Mouse (Mus musculus): ENCODE results near the gene Prkce. TPM values are rescaled to one million over a fixed set of nuclear protein-coding genes. Genes with fewer than 3 reads are reported as not detected.

The Prkce gene
- polyA plus RNA-seq, 1 experiment: 9.6 TPM

DNA sequence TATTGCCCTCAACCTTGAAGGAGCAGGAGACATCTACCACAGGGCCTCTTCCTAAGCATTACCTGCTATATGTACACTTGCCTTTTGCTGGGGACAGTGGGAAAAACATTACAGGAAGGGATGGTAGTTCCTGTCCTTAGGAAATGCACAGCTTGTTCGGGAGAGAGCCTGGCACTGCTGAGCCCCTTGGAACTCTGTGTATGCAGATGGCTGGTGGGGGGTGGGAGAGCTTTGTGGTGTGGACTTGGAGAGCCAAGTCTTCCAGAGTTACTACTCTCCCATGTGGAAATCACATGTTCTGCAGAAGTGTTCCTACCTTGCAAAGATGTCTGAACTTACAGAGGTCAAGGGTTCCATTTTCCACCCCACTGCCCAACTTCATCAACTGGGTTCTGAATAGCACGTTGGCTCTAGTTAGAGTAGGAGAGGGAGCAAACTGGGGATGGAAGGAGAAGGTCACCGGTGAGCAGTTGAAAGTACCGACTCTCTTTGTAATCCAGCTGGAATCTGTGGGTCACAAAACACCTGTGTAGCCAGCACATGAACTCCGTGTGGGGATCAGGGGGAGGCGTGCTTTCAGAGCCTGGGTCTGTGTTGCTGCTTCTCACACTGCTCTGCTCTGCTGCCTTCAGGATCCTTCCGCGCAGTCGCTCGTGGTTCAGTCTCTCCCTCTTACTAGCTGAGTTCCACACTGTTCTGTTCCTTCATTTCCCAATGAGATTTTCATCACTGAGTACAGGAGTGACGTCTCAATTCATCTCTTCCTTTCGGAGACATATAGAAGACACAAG lies 184.9 kb downstream of the Prkce start:
- TF ChIP-seq CTCF (IDR thresholded peaks at IDR 0.05; ENCODE audit: borderline replicate concordance, insufficient read depth, low read length): no peak
- no peak for TF ChIP-seq POLR2A (IDR thresholded peaks at IDR 0.05; ENCODE audit: low read depth, low read length)
- H3K4me3 ChIP-seq (ENCODE audit: insufficient read depth, low read length): no peak overlapping the region
- no peak overlapping the region for H3K27ac ChIP-seq (ENCODE audit: insufficient read depth, low read length)
- H3K4me1 ChIP-seq (ENCODE audit: control insufficient read depth, insufficient read depth, low read length): peaks cover 3% of the 10 kb centered on the region; the same call in 1 of the 2 replicates

DNA sequence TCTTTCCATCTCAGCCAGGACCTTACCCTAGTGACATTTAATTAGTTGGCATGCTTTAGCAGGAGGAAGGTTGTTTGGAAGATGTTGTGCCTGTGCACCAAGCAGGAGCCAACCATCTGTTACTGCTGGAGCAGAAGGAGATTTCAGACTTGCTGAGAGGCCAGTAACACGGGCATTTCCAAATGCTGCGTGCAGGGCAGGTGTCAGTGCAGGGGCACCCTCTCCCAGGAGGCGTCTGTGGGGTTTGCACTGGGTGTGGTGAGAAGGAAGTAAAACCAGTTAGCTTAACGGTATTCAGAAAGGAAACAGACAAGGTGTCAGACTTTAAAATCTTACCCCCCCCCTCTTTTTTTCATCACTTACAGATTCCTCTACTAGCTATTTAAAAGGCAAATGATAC lies 186.1 kb downstream of the Prkce start:
- Histone ChIP-seq H3K4me3 (ENCODE audit: insufficient read depth, low read length) (no peak overlapping the region), H3K27ac (ENCODE audit: insufficient read depth, low read length) (no peak overlapping the region), H3K4me1 (ENCODE audit: control insufficient read depth, insufficient read depth, low read length) (peaks cover 3% of the 10 kb centered on the region; the same call in 1 of the 2 replicates)
- TF ChIP-seq CTCF (IDR thresholded peaks at IDR 0.05; ENCODE audit: borderline replicate concordance, insufficient read depth, low read length) (no peak), POLR2A (IDR thresholded peaks at IDR 0.05; ENCODE audit: low read depth, low read length) (no peak)

DNA sequence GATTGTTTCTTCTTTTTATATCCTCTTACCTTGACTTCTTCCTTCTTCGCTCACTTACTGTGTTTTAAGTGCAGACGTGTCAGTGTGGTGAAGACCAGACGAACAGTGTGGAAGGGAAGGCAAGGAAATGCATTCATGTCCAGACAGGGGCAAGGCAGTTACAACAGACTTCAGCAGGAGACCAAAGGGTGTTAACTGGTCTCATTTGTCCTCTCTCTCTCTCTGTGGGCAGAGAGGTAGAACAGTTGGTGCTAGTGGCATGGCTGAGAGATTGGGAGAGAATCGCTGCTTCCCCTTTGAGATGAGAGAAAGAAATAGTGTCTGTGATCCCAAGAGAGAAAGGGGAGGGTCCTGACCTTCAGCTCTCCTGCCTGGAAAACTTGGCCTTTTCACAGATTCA lies 186.5 kb downstream of the Prkce start:
- Histone ChIP-seq H3K27ac (ENCODE audit: insufficient read depth, low read length) (no peak overlapping the region), H3K4me1 (ENCODE audit: control insufficient read depth, insufficient read depth, low read length) (peaks cover 3% of the 10 kb centered on the region; the same call in 1 of the 2 replicates), H3K4me3 (ENCODE audit: insufficient read depth, low read length) (no peak overlapping the region)
- TF ChIP-seq CTCF (IDR thresholded peaks at IDR 0.05; ENCODE audit: borderline replicate concordance, insufficient read depth, low read length) (no peak), POLR2A (IDR thresholded peaks at IDR 0.05; ENCODE audit: low read depth, low read length) (no peak)

DNA sequence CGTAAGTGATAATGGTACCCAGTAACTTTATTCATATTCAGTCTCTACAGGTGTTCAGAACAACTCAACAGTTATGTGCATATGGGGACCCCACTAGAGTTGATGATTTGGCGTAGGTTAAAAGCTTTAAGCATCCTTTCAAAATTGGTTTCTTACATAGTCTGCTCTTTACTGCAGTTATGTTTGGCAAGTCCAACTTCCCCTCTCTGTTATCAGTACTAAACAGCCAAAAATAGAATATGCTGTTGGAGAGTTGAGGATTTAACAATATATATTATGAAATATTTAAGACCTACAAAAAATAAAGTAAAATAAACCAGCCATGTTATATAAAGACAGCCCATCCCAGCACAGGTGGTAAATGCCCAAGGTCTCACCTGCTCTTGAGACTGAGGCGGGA lies 187.3 kb downstream of the Prkce start:
- no peak for TF ChIP-seq CTCF (IDR thresholded peaks at IDR 0.05; ENCODE audit: borderline replicate concordance, insufficient read depth, low read length)
- no peak for TF ChIP-seq POLR2A (IDR thresholded peaks at IDR 0.05; ENCODE audit: low read depth, low read length)
- Histone ChIP-seq H3K27ac (ENCODE audit: insufficient read depth, low read length) (no peak overlapping the region), H3K4me1 (ENCODE audit: control insufficient read depth, insufficient read depth, low read length) (peaks cover 3% of the 10 kb centered on the region; the same call in 1 of the 2 replicates), H3K4me3 (ENCODE audit: insufficient read depth, low read length) (no peak overlapping the region)

DNA sequence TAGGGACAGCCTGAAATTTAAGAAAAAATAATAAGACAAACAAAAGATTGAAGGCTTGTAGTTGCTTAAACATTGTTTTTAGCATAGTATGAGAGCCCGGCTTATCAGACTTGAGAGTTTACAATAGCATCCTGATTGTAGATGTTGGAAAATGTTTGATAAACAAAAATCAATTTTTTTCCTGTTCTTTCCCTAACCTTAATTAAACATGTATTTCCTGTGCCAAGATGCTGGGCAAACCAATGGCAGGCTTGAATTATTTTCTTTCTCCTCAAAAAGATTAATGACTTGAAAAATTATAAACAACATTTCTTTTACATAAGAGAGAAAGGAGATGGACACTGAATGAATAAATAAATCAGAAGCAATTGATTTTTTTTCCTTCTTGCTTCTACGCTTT lies 187.7 kb downstream of the Prkce start:
- Histone ChIP-seq H3K27ac (ENCODE audit: insufficient read depth, low read length) (no peak overlapping the region), H3K4me3 (ENCODE audit: insufficient read depth, low read length) (no peak overlapping the region), H3K4me1 (ENCODE audit: control insufficient read depth, insufficient read depth, low read length) (peaks cover 3% of the 10 kb centered on the region; the same call in 1 of the 2 replicates)
- TF ChIP-seq POLR2A (IDR thresholded peaks at IDR 0.05; ENCODE audit: low read depth, low read length) (no peak), CTCF (IDR thresholded peaks at IDR 0.05; ENCODE audit: borderline replicate concordance, insufficient read depth, low read length) (no peak)

DNA sequence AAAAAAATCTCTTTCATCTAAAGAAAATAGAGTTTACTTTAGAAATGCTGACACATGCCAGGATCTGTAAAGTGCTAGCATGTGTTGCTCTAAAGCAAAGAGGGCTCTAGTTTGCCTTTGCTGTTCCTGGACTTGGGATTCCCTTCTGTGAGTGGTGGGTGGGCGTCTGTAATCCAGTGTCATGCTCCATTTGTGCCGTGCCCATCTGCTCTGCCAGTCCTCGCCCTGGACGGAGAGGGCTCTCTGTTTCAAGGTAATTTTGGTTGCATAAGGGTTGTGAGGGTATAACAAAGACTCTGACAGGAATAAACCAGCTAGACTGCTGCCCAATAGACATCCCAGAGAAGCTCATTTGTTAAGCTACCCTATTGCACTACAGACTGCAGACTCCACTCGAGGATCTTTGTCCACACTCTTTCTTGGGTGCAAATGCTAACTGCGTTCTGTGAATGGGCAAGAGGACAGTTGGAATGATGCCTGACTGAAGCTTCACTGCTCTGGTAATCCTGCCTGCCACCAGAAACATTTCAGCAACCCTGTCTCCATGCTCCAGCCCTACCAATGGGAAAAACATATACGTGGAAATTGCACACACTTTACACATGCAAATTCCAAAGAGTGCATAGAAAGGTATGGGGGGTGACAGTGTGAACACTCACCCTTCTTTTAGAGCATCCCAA lies 188.3 kb downstream of the Prkce start:
- no peak overlapping the region for H3K27ac ChIP-seq (ENCODE audit: insufficient read depth, low read length)
- TF ChIP-seq CTCF (IDR thresholded peaks at IDR 0.05; ENCODE audit: borderline replicate concordance, insufficient read depth, low read length): no peak
- no peak for TF ChIP-seq POLR2A (IDR thresholded peaks at IDR 0.05; ENCODE audit: low read depth, low read length)
- no peak overlapping the region for H3K4me3 ChIP-seq (ENCODE audit: insufficient read depth, low read length)
- 0 out of 2 replicates have a peak, but pooled peaks cover 1% of the 10 kb centered on the region for H3K4me1 ChIP-seq (ENCODE audit: control insufficient read depth, insufficient read depth, low read length)

DNA sequence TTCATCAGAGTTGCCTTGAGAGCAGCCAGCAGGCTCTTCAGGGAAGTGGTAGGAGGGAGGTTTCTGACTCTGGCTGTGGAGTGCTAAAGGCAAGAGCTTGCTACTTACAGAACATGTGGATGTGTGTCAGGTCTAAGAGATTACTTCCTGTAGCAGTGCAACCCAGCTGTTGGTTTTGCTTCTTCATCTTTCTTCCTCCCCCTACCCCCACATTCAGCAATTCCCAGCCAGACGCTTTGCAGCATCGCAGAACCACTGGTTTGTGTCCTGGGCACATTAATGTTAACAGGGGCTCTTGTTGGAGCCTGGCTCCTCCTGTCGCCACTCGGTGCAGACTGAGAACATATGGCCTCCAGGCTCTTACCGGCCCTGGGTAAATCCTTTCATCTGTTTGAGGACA lies 190.8 kb downstream of the Prkce start:
- Histone ChIP-seq H3K4me3 (ENCODE audit: insufficient read depth, low read length) (no peak overlapping the region), H3K4me1 (ENCODE audit: control insufficient read depth, insufficient read depth, low read length) (no peaks in the 10 kb centered on the region), H3K27ac (ENCODE audit: insufficient read depth, low read length) (no peak overlapping the region)
- TF ChIP-seq POLR2A (IDR thresholded peaks at IDR 0.05; ENCODE audit: low read depth, low read length) (no peak), CTCF (IDR thresholded peaks at IDR 0.05; ENCODE audit: borderline replicate concordance, insufficient read depth, low read length) (no peak)

DNA sequence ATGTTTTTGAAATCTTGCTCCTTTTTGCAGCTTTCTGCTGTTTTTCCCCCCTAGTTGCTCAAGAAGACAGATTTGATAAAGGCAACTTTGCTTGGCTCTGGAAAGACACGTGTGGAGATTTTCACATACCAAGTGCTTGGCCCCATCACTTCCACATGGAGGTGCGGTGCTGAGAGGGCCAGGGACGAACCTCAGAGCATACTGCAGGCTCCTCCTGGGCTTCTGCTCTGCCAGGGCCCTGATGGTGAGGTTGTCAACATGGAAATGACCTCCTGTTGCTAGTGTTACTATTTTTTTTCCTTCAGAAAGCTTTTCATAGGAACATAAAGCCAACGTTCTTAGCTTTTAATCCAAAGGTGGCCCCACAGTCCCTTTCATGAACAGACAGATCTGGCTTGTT lies 191.3 kb downstream of the Prkce start:
- H3K27ac ChIP-seq (ENCODE audit: insufficient read depth, low read length): no peak overlapping the region
- TF ChIP-seq POLR2A (IDR thresholded peaks at IDR 0.05; ENCODE audit: low read depth, low read length): no peak
- TF ChIP-seq CTCF (IDR thresholded peaks at IDR 0.05; ENCODE audit: borderline replicate concordance, insufficient read depth, low read length): no peak

DNA sequence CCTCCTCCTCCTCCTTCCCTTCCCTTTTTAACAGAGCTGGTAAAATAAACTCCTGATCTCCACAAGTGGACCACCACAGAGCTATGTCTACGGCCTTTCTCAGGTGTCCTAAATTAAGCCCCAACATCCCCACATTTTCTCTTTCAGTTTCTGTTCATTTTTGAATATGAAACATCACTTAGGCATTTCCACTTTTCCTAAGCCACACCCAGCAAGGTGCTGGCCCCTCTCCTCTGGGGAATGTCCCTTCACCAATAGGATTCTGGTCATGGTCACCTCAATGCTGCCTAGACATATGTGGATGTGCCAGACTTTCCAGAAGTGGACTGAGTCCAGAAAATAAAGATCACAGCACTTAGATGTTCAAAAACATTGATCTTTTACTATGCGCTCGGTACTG lies 193.3 kb downstream of the Prkce start:
- TF ChIP-seq CTCF (IDR thresholded peaks at IDR 0.05; ENCODE audit: borderline replicate concordance, insufficient read depth, low read length) (no peak), POLR2A (IDR thresholded peaks at IDR 0.05; ENCODE audit: low read depth, low read length) (no peak)
- no peak overlapping the region for H3K4me3 ChIP-seq (ENCODE audit: insufficient read depth, low read length)
- H3K4me1 ChIP-seq (ENCODE audit: control insufficient read depth, insufficient read depth, low read length): no peaks in the 10 kb centered on the region
- H3K27ac ChIP-seq (ENCODE audit: insufficient read depth, low read length): no peak overlapping the region

More for the DNA sequence above, 191.3 kb downstream of the Prkce start:
- H3K4me3 ChIP-seq (ENCODE audit: insufficient read depth, low read length): no peak overlapping the region
- H3K4me1 ChIP-seq (ENCODE audit: control insufficient read depth, insufficient read depth, low read length): no peaks in the 10 kb centered on the region

DNA sequence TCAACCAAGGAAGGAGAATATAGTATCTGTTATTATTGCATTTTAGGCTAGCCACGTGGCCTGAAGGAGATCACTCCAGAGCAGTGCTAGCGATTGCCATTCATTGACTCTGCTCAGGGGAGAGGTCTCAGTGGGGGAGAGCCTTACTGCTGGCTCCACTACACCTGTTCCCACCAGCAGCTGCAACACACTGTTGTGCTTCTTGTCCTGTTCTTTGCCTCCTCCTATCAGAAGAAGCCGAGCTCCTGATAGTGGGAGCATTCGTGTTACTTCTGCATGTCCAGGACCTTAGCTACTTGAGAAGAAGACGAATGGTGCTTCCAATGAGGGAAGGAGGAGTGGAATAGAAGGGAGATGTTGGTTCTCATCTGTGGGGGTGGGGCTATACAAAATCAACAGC lies 195.8 kb downstream of the Prkce start:
- no peaks in the 10 kb centered on the region for H3K4me1 ChIP-seq (ENCODE audit: control insufficient read depth, insufficient read depth, low read length)
- TF ChIP-seq POLR2A (IDR thresholded peaks at IDR 0.05; ENCODE audit: low read depth, low read length) (no peak), CTCF (IDR thresholded peaks at IDR 0.05; ENCODE audit: borderline replicate concordance, insufficient read depth, low read length) (no peak)
- no peak overlapping the region for H3K27ac ChIP-seq (ENCODE audit: insufficient read depth, low read length)
- H3K4me3 ChIP-seq (ENCODE audit: insufficient read depth, low read length): no peak overlapping the region
